Mouse (Mus musculus): ENCODE results near the gene Zfp280c.

- no peak for TF ChIP-seq CTCF (conservative IDR thresholded peaks at IDR 0.05; ENCODE audit: low read length)
- no peak for TF ChIP-seq NANOG (IDR thresholded peaks at IDR 0.05; ENCODE audit: borderline replicate concordance, low read length)
- TF ChIP-seq POU5F1 (IDR thresholded peaks at IDR 0.05; ENCODE audit: borderline replicate concordance, low read length): no peak
Observed at GRCm38 (mm10) chrX:48525332-48525731, 69.0 kb downstream of the Zfp280c start.

All from E14TG2a.4 (cell line).